Mouse (Mus musculus) kidney, adult 2 months (tissue): ENCODE data around the gene Bend4.

Experiments used
- CTCF ChIP-seq: fragments of 200-500 bp; conservative IDR thresholded peaks from 2 replicates; pipeline ENCODE4 v1.5.1; 2011; ENCODE audit warnings: low read depth, mild to moderate bottlenecking, control low read depth, low read length, moderate library complexity, mixed read lengths; ENCODE audit not compliant: insufficient read depth, insufficient read length
- POLR2A ChIP-seq: fragments of 200-500 bp; IDR thresholded peaks from one replicate; pipeline ENCODE4 v1.6.1; 2011; ENCODE audit warnings: low read depth, low read length, control low read depth

DNA sequence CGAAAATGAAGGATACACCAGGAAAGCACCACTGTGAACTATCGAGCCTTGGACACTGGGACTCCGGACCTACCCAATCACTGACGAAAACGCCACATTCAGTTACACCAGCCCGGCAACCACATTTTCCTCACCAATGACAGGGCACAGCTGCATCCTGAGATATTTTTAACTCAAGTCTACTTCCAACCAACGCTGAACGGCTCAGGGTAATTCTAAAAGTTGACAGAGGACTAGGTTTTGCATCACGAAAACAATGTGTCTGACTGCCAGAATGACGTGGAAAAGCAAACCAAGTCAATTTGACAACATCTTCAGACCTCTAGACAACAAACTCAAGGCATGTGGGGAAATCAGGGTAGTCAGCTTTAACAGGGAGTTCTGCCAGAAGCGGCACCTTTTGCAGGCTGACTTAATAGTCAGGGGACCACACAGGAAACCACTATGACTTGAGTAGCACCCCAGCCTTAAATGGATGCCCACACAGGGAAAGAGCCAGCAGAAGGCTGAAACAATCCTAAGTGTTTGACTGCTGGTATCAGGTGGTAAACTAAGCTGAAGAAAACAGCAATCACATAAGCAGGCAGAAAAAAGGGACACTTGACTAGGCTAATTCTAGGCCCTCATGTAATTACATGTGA, 32.8 kb downstream of the Bend4 start:
- TF ChIP-seq CTCF (no peak), POLR2A (no peak)
